Mouse (Mus musculus) heart, adult 18-20 months (tissue): ENCODE data around the gene Cdc6. TPM values are rescaled to one million over a fixed set of nuclear protein-coding genes. Genes with fewer than 3 reads are reported as not detected.
"Not testable (repeated sequence)": the region's sequence is repeated elsewhere in the genome, so short reads cannot be mapped to it uniquely, and the experiment has no call there.

Source experiments
- DNase-seq, 2 experiments: peaks; one replicate each; pipeline ENCODE4 v3.0.0; 2021 to 2022; ENCODE audit warnings: mixed read lengths in 1 of 2
- total RNA-seq, 2 experiments: library from RNA; stranded (reverse); gene quantifications; 2 replicates each; pipeline ENCODE4 v1.2.3; 2021

Gene Cdc6
- total RNA-seq, 2 experiments from 2014 or later: 0.40 to 0.41 TPM

- peak; percentile 63 to 87 for DNase-seq
Measured at GRCm38 (mm10) chr11:98909654-98910053, 2.1 kb downstream of the Cdc6 start.

- peak; percentile 32 to 41 for DNase-seq
Measured at GRCm38 (mm10) chr11:98910415-98910814, 2.8 kb downstream of the Cdc6 start.

- no peak for DNase-seq
Measured at GRCm38 (mm10) chr11:98911498-98911897, 3.9 kb downstream of the Cdc6 start.

- DNase-seq: peak in 1 of 2 experiments; percentile 29
Measured at GRCm38 (mm10) chr11:98914196-98914595, 6.6 kb downstream of the Cdc6 start.

- not testable (repeated sequence) for DNase-seq
Measured at GRCm38 (mm10) chr11:98916376-98916775, 8.8 kb downstream of the Cdc6 start.

- DNase-seq: peak; percentile 48 to 60
Measured at GRCm38 (mm10) chr11:98917428-98918005, 9.9 kb downstream of the Cdc6 start.

GRCm38 (mm10) chr11:98918231-98918630 is 10.6 kb downstream of the Cdc6 start:
- DNase-seq: peak; percentile 71 to 78

- no peak for DNase-seq
Measured at GRCm38 (mm10) chr11:98919009-98919408, 11.4 kb downstream of the Cdc6 start.

- peak; percentile 37 to 68 for DNase-seq
Measured at GRCm38 (mm10) chr11:98921813-98922212, 14.2 kb downstream of the Cdc6 start.

- DNase-seq: peak; percentile 66 to 82
Measured at GRCm38 (mm10) chr11:98922307-98922706, 14.7 kb downstream of the Cdc6 start.

- peak in 1 of 2 experiments; percentile 63 for DNase-seq
Measured at GRCm38 (mm10) chr11:98922851-98923711, 15.5 kb downstream of the Cdc6 start.

GRCm38 (mm10) chr11:98924633-98925175 is 17.1 kb downstream of the Cdc6 start:
- no peak for DNase-seq

- DNase-seq: peak in 1 of 2 experiments; percentile 31
Measured at GRCm38 (mm10) chr11:98925265-98925721, 17.7 kb downstream of the Cdc6 start.

GRCm38 (mm10) chr11:98925868-98926311 is 18.3 kb downstream of the Cdc6 start:
- no peak for DNase-seq

- no peak for DNase-seq
Measured at GRCm38 (mm10) chr11:98926553-98926952, 19.0 kb downstream of the Cdc6 start.

- DNase-seq: no peak
Measured at GRCm38 (mm10) chr11:98927438-98928076, 20.0 kb downstream of the Cdc6 start, which contains the start of gene Rara. Rara (plus strand) TSS chr11:98927818.

- DNase-seq: peak in 1 of 2 experiments; percentile 8
Measured at GRCm38 (mm10) chr11:98928186-98928893, 20.7 kb downstream of the Cdc6 start.

- peak in 1 of 2 experiments; percentile 48 for DNase-seq
Measured at GRCm38 (mm10) chr11:98929503-98929902, 21.9 kb downstream of the Cdc6 start.

- peak; percentile 61 to 68 for DNase-seq
Measured at GRCm38 (mm10) chr11:98930127-98930601, 22.6 kb downstream of the Cdc6 start.

GRCm38 (mm10) chr11:98930773-98931512 is 23.3 kb downstream of the Cdc6 start:
- peak; percentile 68 to 70 for DNase-seq
